Mouse (Mus musculus) liver, embryonic 14.5 days (tissue): Measurements from ENCODE around the gene Plac9b. TPM values are rescaled to one million over a fixed set of nuclear protein-coding genes. Genes with fewer than 3 reads are reported as not detected.
"Not testable (repeated sequence)": the region's sequence is repeated elsewhere in the genome, so short reads cannot be mapped to it uniquely, and the experiment has no call there.

Experiments used
- ATAC-seq: fragments of 200-750 bp; cut with Nextera tagmentation; 2 replicates; pipeline ENCODE4 v1.8.0; 2017; ENCODE audit warnings: moderate number of reproducible peaks, mild to moderate bottlenecking, moderate library complexity; ENCODE audit not compliant: insufficient read depth
- DNase-seq, 3 experiments: peaks; one replicate each; pipeline ENCODE4 v3.0.0-alpha.2; 2012 to 2013; ENCODE audit warnings: low read depth in 3 of 3, low spot score in 3 of 3
- H3K27ac ChIP-seq: fragments of 300-500 bp; sonication (generic); 2 replicates; pipeline ENCODE4 v1.5.1; 2014; ENCODE audit warnings: moderate library complexity, mild to moderate bottlenecking, control low read depth, inconsistent platforms
- H3K27me3 ChIP-seq: fragments of 300-500 bp; sonication (generic); 2 replicates; pipeline ENCODE4 v1.6.1; 2014; ENCODE audit warnings: mild to moderate bottlenecking, low read length, moderate library complexity; ENCODE audit not compliant: control insufficient read depth, insufficient read depth
- H3K36me3 ChIP-seq: fragments of 300-500 bp; sonication (generic); replicated peaks from 2 replicates; pipeline ENCODE4 v1.6.1; 2014; ENCODE audit warnings: low read depth; ENCODE audit not compliant: control insufficient read depth, insufficient read depth
- H3K4me1 ChIP-seq, 2 experiments: fragments of 200-500 bp in 1 of 2; fragments of 300-500 bp in 1 of 2; sonication (generic) in 1 of 2; replicated peaks; 2 replicates each; pipeline ENCODE4 v1.6.1; 2012 to 2014; ENCODE audit warnings: antibody characterized with exemption in 1 of 2, inconsistent platforms in 1 of 2, low read length in 1 of 2; ENCODE audit not compliant: control insufficient read depth in 2 of 2, insufficient read depth in 2 of 2
- H3K4me2 ChIP-seq: fragments of 300-500 bp; sonication (generic); 2 replicates; pipeline ENCODE4 v1.6.1; 2014; ENCODE audit warnings: low read depth, mild to moderate bottlenecking, control low read depth, moderate library complexity
- H3K4me3 ChIP-seq, 2 experiments: fragments of 200-500 bp in 1 of 2; fragments of 300-500 bp in 1 of 2; sonication (generic) in 1 of 2; 2 replicates each; pipeline ENCODE4 v1.5.1; 2012 to 2014; ENCODE audit warnings: low read depth in 2 of 2, low read length in 2 of 2, mild to moderate bottlenecking in 2 of 2, control low read depth in 1 of 2, inconsistent platforms in 1 of 2, moderate library complexity in 1 of 2; ENCODE audit not compliant: insufficient read depth in 1 of 2
- H3K9ac ChIP-seq: fragments of 300-500 bp; sonication (generic); replicated peaks from 2 replicates; pipeline ENCODE4 v1.6.1; 2014; ENCODE audit warnings: mild to moderate bottlenecking, control low read depth, moderate library complexity
- H3K9me3 ChIP-seq: fragments of 300-500 bp; sonication (generic); 2 replicates; pipeline ENCODE4 v1.6.1; 2016; ENCODE audit warnings: low read length, mixed read lengths; ENCODE audit not compliant: control insufficient read depth
- WGBS: fragments of 180-500 bp; shearing (Covaris S2); extraction: QIAGEN DNeasy Blood & Tissue Kit; methylation state at CpG from one replicate; pipeline ENCODE4 v1.1.7; 2014; ENCODE audit not compliant: insufficient replicate concordance; 5-methylcytosine and 5-hydroxymethylcytosine counted together
- polyA plus RNA-seq, 2 experiments: library from polyadenylated mRNA; depleted of rRNA in 1 of 2; stranded (reverse) in 1 of 2; unstranded in 1 of 2; fragments of >200 nt; fragmentation: Nextera tagmentation in 1 of 2; extraction: Ambion mirVana in 1 of 2; gene quantifications; 2 replicates each; pipeline versions ENCODE4 v1.2.1 to v1.2.3; 2012 to 2014

Gene Plac9b
- polyA plus RNA-seq, 2 experiments, result 0.49 to 3.2 TPM

GRCm38 (mm10) chr14:26118550-26119000 lies 63.7 kb downstream of the Plac9b start:
- H3K9me3 ChIP-seq, H3K27ac ChIP-seq, H3K36me3 ChIP-seq, H3K4me3 ChIP-seq, H3K4me2 ChIP-seq, H3K27me3 ChIP-seq, DNase-seq, H3K9ac ChIP-seq, H3K4me1 ChIP-seq, ATAC-seq: not testable (repeated sequence)
- WGBS, result no CpG with 5 or more reads among the region's 18 CpGs

DNA sequence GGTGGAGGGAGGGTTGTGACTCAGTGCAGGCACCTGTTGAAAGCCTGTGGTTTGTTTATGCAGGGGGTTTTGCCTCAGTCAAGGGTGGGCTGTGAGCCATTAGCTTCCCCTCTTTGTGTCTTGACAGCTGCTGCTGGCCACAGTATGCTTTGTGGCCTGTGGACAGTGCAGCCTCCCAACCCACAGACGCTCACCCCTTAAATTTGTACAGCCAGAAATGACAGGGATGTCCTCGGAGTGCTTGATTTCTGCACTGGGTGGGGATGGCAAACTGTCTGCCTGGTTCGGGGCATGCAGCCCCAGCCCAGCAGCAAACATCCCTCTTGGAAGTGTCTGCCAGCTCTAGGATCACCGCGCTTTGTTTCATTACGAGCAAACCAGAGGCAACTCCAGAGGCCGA lies 64.1 kb downstream of the Plac9b start, which contains the start of gene Duxbl2:
TSS of gene Duxbl2 (plus strand) at position 200 of the 400 bp plus-strand sequence.
- ATAC-seq, H3K4me1 ChIP-seq, H3K9ac ChIP-seq, H3K4me3 ChIP-seq, H3K36me3 ChIP-seq, H3K9me3 ChIP-seq, H3K27ac ChIP-seq, H3K27me3 ChIP-seq, DNase-seq, H3K4me2 ChIP-seq: not testable (repeated sequence)
- no CpG with 5 or more reads among the region's 7 CpGs for WGBS

Other genes with a start within 250 kb of the Plac9b start
- 0.18 and 0.26 TPM in 2 replicates for gene Cphx1, start 244.2 kb downstream of the Plac9b start, polyA plus RNA-seq (2012; rRNA removed)
- not detected in 2 replicates for gene Cphx1, start 244.2 kb downstream of the Plac9b start, polyA plus RNA-seq (2014; fragmentation: Nextera tagmentation; extraction: Ambion mirVana)
- 0.11 TPM in 2 replicates for gene Duxbl1, start 203.9 kb downstream of the Plac9b start, polyA plus RNA-seq (2012; rRNA removed)
- gene Duxbl1, start 203.9 kb downstream of the Plac9b start, polyA plus RNA-seq (2014; fragmentation: Nextera tagmentation; extraction: Ambion mirVana), result 0.05 and 0.23 TPM in 2 replicates
- gene Gm9780, start 139.8 kb downstream of the Plac9b start, polyA plus RNA-seq (2012; rRNA removed), result 2.6 and 3.3 TPM in 2 replicates
- 1.2 and 1.9 TPM in 2 replicates for gene Gm9780, start 139.8 kb downstream of the Plac9b start, polyA plus RNA-seq (2014; fragmentation: Nextera tagmentation; extraction: Ambion mirVana)
- 5.0 and 6.0 TPM in 2 replicates for gene Tmem254c, start 115.1 kb downstream of the Plac9b start, polyA plus RNA-seq (2012; rRNA removed)
- gene Tmem254c, start 115.1 kb downstream of the Plac9b start, polyA plus RNA-seq (2014; fragmentation: Nextera tagmentation; extraction: Ambion mirVana), result 12.3 and 13.8 TPM in 2 replicates
- gene Cphx2, start 101.0 kb downstream of the Plac9b start, polyA plus RNA-seq (2012; rRNA removed), result not detected in 2 replicates
- not detected in 2 replicates for gene Cphx2, start 101.0 kb downstream of the Plac9b start, polyA plus RNA-seq (2014; fragmentation: Nextera tagmentation; extraction: Ambion mirVana)
- not detected in 2 replicates for gene Cphx3, start 100.2 kb downstream of the Plac9b start, polyA plus RNA-seq (2012; rRNA removed)
- gene Cphx3, start 100.2 kb downstream of the Plac9b start, polyA plus RNA-seq (2014; fragmentation: Nextera tagmentation; extraction: Ambion mirVana), result not detected in 2 replicates
- gene Duxbl2, start 64.1 kb downstream of the Plac9b start, polyA plus RNA-seq (2012; rRNA removed), result 0.06 TPM in 1 of 2 replicates, not detected in the other
- not detected in 2 replicates for gene Duxbl2, start 64.1 kb downstream of the Plac9b start, polyA plus RNA-seq (2014; fragmentation: Nextera tagmentation; extraction: Ambion mirVana)
- gene Tmem254b, start 24.6 kb upstream of the Plac9b start, polyA plus RNA-seq (2012; rRNA removed), result 5.9 and 6.7 TPM in 2 replicates
- gene Tmem254b, start 24.6 kb upstream of the Plac9b start, polyA plus RNA-seq (2014; fragmentation: Nextera tagmentation; extraction: Ambion mirVana), result 17.3 and 17.5 TPM in 2 replicates
- gene Duxbl3, start 75.5 kb upstream of the Plac9b start, polyA plus RNA-seq (2012; rRNA removed), result 0.13 TPM in 1 of 2 replicates, not detected in the other
- not detected in 2 replicates for gene Duxbl3, start 75.5 kb upstream of the Plac9b start, polyA plus RNA-seq (2014; fragmentation: Nextera tagmentation; extraction: Ambion mirVana)